Mouse (Mus musculus): ENCODE measurements around the gene Igfbp2.

DNA sequence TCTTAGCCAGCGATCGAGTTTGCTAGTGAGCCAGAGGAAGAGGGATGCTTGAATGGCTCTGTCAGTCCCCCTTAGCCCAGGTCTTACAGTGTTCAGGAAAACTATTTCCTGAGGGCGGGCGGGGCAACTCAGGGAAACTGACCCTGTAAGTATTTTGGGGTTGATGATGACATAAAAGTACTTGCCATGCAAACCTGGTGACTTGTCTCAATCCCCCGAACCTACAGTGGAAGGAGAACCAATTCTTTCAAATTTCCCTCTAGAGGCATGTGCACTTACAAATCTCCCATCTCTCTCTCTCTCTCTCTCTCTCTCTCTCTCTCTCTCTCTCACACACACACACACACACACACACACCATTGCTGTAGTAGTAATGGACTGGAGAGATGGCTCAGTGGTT lies 4.5 kb downstream of the Igfbp2 start:
- TF ChIP-seq CTCF (IDR thresholded peaks at IDR 0.05; ENCODE audit: low read depth, low read length) (no peak), POLR2A (IDR thresholded peaks at IDR 0.05; ENCODE audit: extremely low read depth, insufficient read depth, low read length) (no peak)
